Mouse (Mus musculus): ENCODE results near the gene Aloxe3. TPM values are rescaled to one million over a fixed set of nuclear protein-coding genes. Genes with fewer than 3 reads are reported as not detected.
A peak's percentile ranks its signal among the peaks of the same experiment; 100 is the strongest.

Aloxe3 gene
- polyA plus RNA-seq, 1 experiment: 0.01 TPM

GRCm38 (mm10) chr11:69156800-69157199, 31.1 kb downstream of the Aloxe3 start, which contains the start of gene Alox12b:
Gene Alox12b, plus strand, starts transcription at chr11:69156989.
- H3K4me2 ChIP-seq (ENCODE audit: low read depth): no peak within 1 kb of the TSS
- H3ac ChIP-seq (ENCODE audit: control insufficient read depth, insufficient read length): no peak within 1 kb of the TSS
- no peaks in the 10 kb centered on the region for H3K79me2 ChIP-seq (ENCODE audit: control insufficient read depth, insufficient read depth)
- no peak within 1 kb of the TSS for H3K4me3 ChIP-seq
- H3K36me3 ChIP-seq (ENCODE audit: control insufficient read depth, insufficient read depth): no peaks in the 10 kb centered on the region
- peaks cover 33% of the 10 kb centered on the region for H3K27me3 ChIP-seq (ENCODE audit: control insufficient read depth, insufficient read depth, insufficient read length)
- TF ChIP-seq MYOD1 (IDR thresholded peaks at IDR 0.05; ENCODE audit: control insufficient read depth in 1 of 3, insufficient read length in 2 of 3, low read depth in 2 of 3): peak in 1 of 3 experiments; percentile 17
- no peak for TF ChIP-seq POLR2A (IDR thresholded peaks at IDR 0.05; ENCODE audit: insufficient read length, low read depth)
- TF ChIP-seq MYOG (IDR thresholded peaks at IDR 0.05; ENCODE audit: control insufficient read depth in 1 of 3, insufficient read depth in 1 of 3, insufficient read length in 2 of 3, low read depth in 2 of 3): peak in 1 of 3 experiments; percentile 9

DNA sequence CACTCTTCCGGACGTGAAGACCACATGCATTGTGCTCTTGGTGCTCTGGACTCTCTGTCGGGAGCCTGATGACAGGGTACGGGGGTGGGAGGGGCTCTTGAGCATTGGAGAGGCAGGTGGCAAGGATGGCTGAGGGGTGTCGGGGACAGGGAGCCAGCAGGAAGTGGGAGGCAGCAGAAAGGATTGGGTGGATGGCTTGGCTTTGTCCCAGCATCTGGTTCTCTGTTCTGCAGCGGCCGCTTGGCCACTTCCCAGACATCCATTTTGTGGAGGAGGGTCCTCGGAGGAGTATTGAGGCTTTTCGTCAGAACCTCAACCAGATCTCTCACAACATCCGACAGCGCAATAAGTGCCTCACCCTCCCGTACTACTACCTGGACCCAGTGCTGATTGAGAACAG, 43.6 kb downstream of the Aloxe3 start:
- Histone ChIP-seq H3K27me3 (ENCODE audit: control insufficient read depth, insufficient read depth, insufficient read length) (peaks cover 20% of the 10 kb centered on the region), H3ac (ENCODE audit: control insufficient read depth, insufficient read length) (no peak overlapping the region)
- TF ChIP-seq E2F4 (IDR thresholded peaks at IDR 0.05; ENCODE audit: insufficient read depth): no peak
- no peak for TF ChIP-seq SRF (IDR thresholded peaks at IDR 0.05; ENCODE audit: control insufficient read depth, insufficient read length, low read depth)
- TF ChIP-seq MAX (IDR thresholded peaks at IDR 0.05; ENCODE audit: low read depth): no peak
- no peak for TF ChIP-seq USF1 (IDR thresholded peaks at IDR 0.05; ENCODE audit: low read depth)
- no peak for TF ChIP-seq POLR2A (IDR thresholded peaks at IDR 0.05; ENCODE audit: insufficient read length, low read depth)
- TF ChIP-seq MYOD1 (IDR thresholded peaks at IDR 0.05; ENCODE audit: control insufficient read depth in 1 of 3, insufficient read length in 2 of 3, low read depth in 2 of 3): no peak
- no peak for TF ChIP-seq MYOG (IDR thresholded peaks at IDR 0.05; ENCODE audit: control insufficient read depth in 1 of 3, insufficient read depth in 1 of 3, insufficient read length in 2 of 3, low read depth in 2 of 3)
- TF ChIP-seq TCF12 (IDR thresholded peaks at IDR 0.05; ENCODE audit: insufficient read depth, poor library complexity, severe bottlenecking): no peak
- TF ChIP-seq CEBPB (IDR thresholded peaks at IDR 0.05; ENCODE audit: insufficient read depth, poor library complexity, severe bottlenecking): no peak
- no peak for TF ChIP-seq TCF3 (IDR thresholded peaks at IDR 0.05; ENCODE audit: insufficient read length, low read depth)

GRCm38 (mm10) chr11:69171626-69172025, 45.9 kb downstream of the Aloxe3 start:
- Histone ChIP-seq H3K36me3 (ENCODE audit: control insufficient read depth, insufficient read depth) (no peaks in the 10 kb centered on the region), H3ac (ENCODE audit: control insufficient read depth, insufficient read length) (no peak overlapping the region), H3K4me3 (no peak overlapping the region), H3K4me2 (ENCODE audit: low read depth) (no peak overlapping the region), H3K27me3 (ENCODE audit: control insufficient read depth, insufficient read depth, insufficient read length) (peaks cover 4% of the 10 kb centered on the region), H3K79me2 (ENCODE audit: control insufficient read depth, insufficient read depth) (no peaks in the 10 kb centered on the region)
- TF ChIP-seq POLR2A (IDR thresholded peaks at IDR 0.05; ENCODE audit: insufficient read length, low read depth) (no peak), TCF12 (IDR thresholded peaks at IDR 0.05; ENCODE audit: insufficient read depth, poor library complexity, severe bottlenecking) (no peak), MYOG (IDR thresholded peaks at IDR 0.05; ENCODE audit: control insufficient read depth in 1 of 3, insufficient read depth in 1 of 3, insufficient read length in 2 of 3, low read depth in 2 of 3) (peak in 1 of 3 experiments; percentile 3), MYOD1 (IDR thresholded peaks at IDR 0.05; ENCODE audit: control insufficient read depth in 1 of 3, insufficient read length in 2 of 3, low read depth in 2 of 3) (peak in 2 of 3 experiments; percentile 23 to 46), CEBPB (IDR thresholded peaks at IDR 0.05; ENCODE audit: insufficient read depth, poor library complexity, severe bottlenecking) (no peak), E2F4 (IDR thresholded peaks at IDR 0.05; ENCODE audit: insufficient read depth) (no peak)

More for the DNA sequence above, 43.6 kb downstream of the Aloxe3 start:
- Histone ChIP-seq H3K4me3 (no peak overlapping the region), H3K4me2 (ENCODE audit: low read depth) (no peak overlapping the region), H3K79me2 (ENCODE audit: control insufficient read depth, insufficient read depth) (no peaks in the 10 kb centered on the region), H3K36me3 (ENCODE audit: control insufficient read depth, insufficient read depth) (no peaks in the 10 kb centered on the region)

GRCm38 (mm10) chr11:69172606-69173005, 46.9 kb downstream of the Aloxe3 start:
- TF ChIP-seq USF1 (IDR thresholded peaks at IDR 0.05; ENCODE audit: low read depth) (no peak), E2F4 (IDR thresholded peaks at IDR 0.05; ENCODE audit: insufficient read depth) (no peak), POLR2A (IDR thresholded peaks at IDR 0.05; ENCODE audit: insufficient read length, low read depth) (no peak), TCF3 (IDR thresholded peaks at IDR 0.05; ENCODE audit: insufficient read length, low read depth) (no peak), CEBPB (IDR thresholded peaks at IDR 0.05; ENCODE audit: insufficient read depth, poor library complexity, severe bottlenecking) (no peak), POLR2AphosphoS2 (IDR thresholded peaks at IDR 0.05; ENCODE audit: insufficient read length, low read depth) (no peak), MYOD1 (IDR thresholded peaks at IDR 0.05; ENCODE audit: control insufficient read depth in 1 of 3, insufficient read length in 2 of 3, low read depth in 2 of 3) (no peak), MAX (IDR thresholded peaks at IDR 0.05; ENCODE audit: low read depth) (no peak), MYOG (IDR thresholded peaks at IDR 0.05; ENCODE audit: control insufficient read depth in 1 of 3, insufficient read depth in 1 of 3, insufficient read length in 2 of 3, low read depth in 2 of 3) (no peak), SRF (IDR thresholded peaks at IDR 0.05; ENCODE audit: control insufficient read depth, insufficient read length, low read depth) (no peak)
- Histone ChIP-seq H3K4me2 (ENCODE audit: low read depth) (no peak overlapping the region), H3K36me3 (ENCODE audit: control insufficient read depth, insufficient read depth) (no peaks in the 10 kb centered on the region), H3K79me2 (ENCODE audit: control insufficient read depth, insufficient read depth) (no peaks in the 10 kb centered on the region), H3K27me3 (ENCODE audit: control insufficient read depth, insufficient read depth, insufficient read length) (no peaks in the 10 kb centered on the region), H3K4me3 (no peak overlapping the region), H3ac (ENCODE audit: control insufficient read depth, insufficient read length) (no peak overlapping the region)

DNA sequence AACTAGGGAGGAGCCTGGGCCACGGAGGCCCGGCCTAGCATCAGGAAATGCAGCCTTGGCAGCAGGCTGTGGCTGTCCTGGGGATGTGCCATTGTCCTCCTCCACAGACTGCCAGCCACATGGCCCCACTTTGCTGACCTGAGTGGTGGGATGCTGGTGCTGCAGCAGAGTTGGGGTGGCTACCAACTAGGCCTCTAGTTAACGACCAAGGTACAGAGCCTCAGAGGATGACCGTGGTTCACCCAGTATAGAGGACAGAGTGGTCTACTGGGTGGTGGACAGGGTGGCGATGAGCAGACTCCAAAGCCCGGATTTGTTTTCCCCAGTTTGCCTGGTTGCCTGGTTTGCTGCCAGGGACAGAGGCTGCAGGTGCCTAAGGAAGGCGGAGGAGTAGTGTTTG, 49.0 kb downstream of the Aloxe3 start:
- H3K27me3 ChIP-seq (ENCODE audit: control insufficient read depth, insufficient read depth, insufficient read length): no peaks in the 10 kb centered on the region
- H3K79me2 ChIP-seq (ENCODE audit: control insufficient read depth, insufficient read depth): no peaks in the 10 kb centered on the region
- H3ac ChIP-seq (ENCODE audit: control insufficient read depth, insufficient read length): no peak overlapping the region
- H3K4me3 ChIP-seq: no peak overlapping the region
- no peak overlapping the region for H3K4me2 ChIP-seq (ENCODE audit: low read depth)
- TF ChIP-seq SRF (IDR thresholded peaks at IDR 0.05; ENCODE audit: control insufficient read depth, insufficient read length, low read depth): no peak
- TF ChIP-seq REST (IDR thresholded peaks at IDR 0.05; ENCODE audit: insufficient read depth, insufficient read length): no peak
- no peak for TF ChIP-seq MAX (IDR thresholded peaks at IDR 0.05; ENCODE audit: low read depth)
- TF ChIP-seq MYOD1 (IDR thresholded peaks at IDR 0.05; ENCODE audit: control insufficient read depth in 1 of 3, insufficient read length in 2 of 3, low read depth in 2 of 3): no peak
- no peak for TF ChIP-seq CEBPB (IDR thresholded peaks at IDR 0.05; ENCODE audit: insufficient read depth, poor library complexity, severe bottlenecking)
- no peak for TF ChIP-seq POLR2AphosphoS2 (IDR thresholded peaks at IDR 0.05; ENCODE audit: insufficient read length, low read depth)
- TF ChIP-seq POLR2A (IDR thresholded peaks at IDR 0.05; ENCODE audit: insufficient read length, low read depth): no peak
- TF ChIP-seq TCF12 (IDR thresholded peaks at IDR 0.05; ENCODE audit: insufficient read depth, poor library complexity, severe bottlenecking): no peak
- no peak for TF ChIP-seq E2F4 (IDR thresholded peaks at IDR 0.05; ENCODE audit: insufficient read depth)
- H3K36me3 ChIP-seq (ENCODE audit: control insufficient read depth, insufficient read depth): no peaks in the 10 kb centered on the region

All from myocyte (in vitro differentiated cells).